Mouse (Mus musculus) small intestine, adult 2 months (tissue): ENCODE measurements around the gene Rnpep.

ENCODE experiments used
- CTCF ChIP-seq: fragments of 200-500 bp; IDR thresholded peaks from 2 replicates; pipeline ENCODE4 v1.5.1; 2012; ENCODE audit warnings: low read depth, mild to moderate bottlenecking, control low read depth, inconsistent platforms, low read length, moderate library complexity, mixed read lengths; ENCODE audit not compliant: insufficient replicate concordance, insufficient read length; ENCODE audit errors: extremely low read depth
- POLR2A ChIP-seq: fragments of 200-500 bp; IDR thresholded peaks from 2 replicates; pipeline ENCODE4 v1.6.1; 2012; ENCODE audit warnings: low read depth, mild to moderate bottlenecking, control low read depth, inconsistent platforms, low read length, moderate library complexity

- no peak for TF ChIP-seq CTCF
- TF ChIP-seq POLR2A: no peak
Observed at GRCm38 (mm10) chr1:135217607-135218233, 66.2 kb downstream of the Rnpep start.
